Comparison of ENCODE assay signal across 17 mouse cellular contexts in the genomic region with DNA sequence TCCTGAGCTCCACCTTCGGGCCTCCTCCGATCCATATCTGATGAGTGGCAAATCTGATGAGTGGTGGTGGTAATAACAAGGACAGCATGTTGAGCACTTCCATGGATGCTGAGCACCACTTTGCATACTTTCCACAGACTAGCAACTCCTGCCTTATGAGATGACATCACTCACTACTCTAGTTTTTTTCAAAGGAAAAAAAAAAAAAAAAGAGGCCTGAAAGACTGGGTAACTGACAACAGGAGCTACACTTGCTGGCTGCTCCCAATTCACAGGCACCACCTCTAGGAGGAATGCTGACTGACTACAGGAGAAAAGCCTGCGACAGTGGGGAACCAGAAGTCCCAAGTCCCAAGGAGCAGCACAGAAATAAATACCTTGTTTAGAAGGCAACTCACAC. TPM values are rescaled to one million over a fixed set of nuclear protein-coding genes. Genes with fewer than 3 reads are reported as not detected.
DNase-seq lines count a peak whose midpoint lies in the region; ATAC-seq lines count a peak whose summit lies in the region.
"Had no signal": no experiment of that assay in that cellular context is flagged by ENCODE, and none has a peak within 500 bp of the region (broad histone marks: within the 10 kb centered on the region; RNA-seq: fewer than 3 reads in every experiment).

No protein-coding gene starts in this region.

- ATAC-seq in limb, embryonic 15.5 days (ENCODE audit: insufficient number of reproducible peaks, low FRiP score, low TSS enrichment, low read depth), result no peak
- ATAC-seq in lung, embryonic 16.5 days (ENCODE audit: low read depth), result peak; percentile 52
- no peak for ATAC-seq in erythroid progenitor cell, adult 5-6 weeks (replicated peaks; ENCODE audit: low FRiP score, poor library complexity, severe bottlenecking)

- H3K4me3 ChIP-seq in limb, embryonic 15.5 days, result no peak overlapping the region
- H3K4me3 ChIP-seq in limb, embryonic 10.5 days, result no peak overlapping the region
- H3K4me3 ChIP-seq in lung, embryonic 16.5 days (ENCODE audit: low read length), result no peak overlapping the region
- H3K4me3 ChIP-seq: embryonic facial prominence, embryonic 15.5 days; hindbrain, embryonic 13.5 days; left cerebral cortex, adult 2 months had no signal

- H3K9ac ChIP-seq in limb, embryonic 15.5 days, result no peak overlapping the region
- no peak overlapping the region for H3K9ac ChIP-seq in lung, embryonic 16.5 days (ENCODE audit: low read length)
- H3K9ac ChIP-seq: embryonic facial prominence, embryonic 15.5 days; hindbrain, embryonic 13.5 days had no signal

- H3K4me2 ChIP-seq in limb, embryonic 15.5 days, result no peak overlapping the region
- H3K4me2 ChIP-seq in lung, embryonic 16.5 days (ENCODE audit: low read depth, low read length), result no peak overlapping the region
- H3K4me2 ChIP-seq: embryonic facial prominence, embryonic 15.5 days; hindbrain, embryonic 13.5 days had no signal

- 0 out of 2 replicates have a peak overlapping the region, but pooled peaks have one; percentile 22 for H3K27ac ChIP-seq in limb, embryonic 15.5 days
- no peak overlapping the region for H3K27ac ChIP-seq in limb, embryonic 10.5 days
- peak overlapping the region; percentile 14; the same call in 1 of the 2 replicates for H3K27ac ChIP-seq in lung, embryonic 16.5 days (ENCODE audit: low read length)
- H3K27ac ChIP-seq: hindbrain, embryonic 13.5 days; left cerebral cortex, adult 2 months had no signal

- no peaks in the 10 kb centered on the region for H3K9me3 ChIP-seq in limb, embryonic 15.5 days
- H3K9me3 ChIP-seq in limb, embryonic 10.5 days (replicated peaks), result no peaks in the 10 kb centered on the region
- H3K9me3 ChIP-seq in lung, embryonic 16.5 days (ENCODE audit: control insufficient read depth, low read length), result no peaks in the 10 kb centered on the region
- H3K9me3 ChIP-seq: embryonic facial prominence, embryonic 15.5 days; hindbrain, embryonic 13.5 days had no signal

- 42% methylated on average over 3 of the region's 3 CpGs for WGBS in limb, embryonic 15.5 days
- 64% methylated on average over 3 of the region's 3 CpGs for WGBS in limb, embryonic 10.5 days
- 17% methylated on average over 3 of the region's 3 CpGs for WGBS in lung, embryonic 16.5 days

- peaks cover 12% of the 10 kb centered on the region for H3K4me1 ChIP-seq in limb, embryonic 15.5 days
- H3K4me1 ChIP-seq in limb, embryonic 10.5 days, result peaks cover 35% of the 10 kb centered on the region
- peaks cover 24% of the 10 kb centered on the region for H3K4me1 ChIP-seq in lung, embryonic 16.5 days (replicated peaks; ENCODE audit: control insufficient read depth, insufficient read depth, low read length)

- H3K36me3 ChIP-seq in limb, embryonic 15.5 days, result no peaks in the 10 kb centered on the region
- H3K36me3 ChIP-seq in limb, embryonic 10.5 days, result no peaks in the 10 kb centered on the region
- H3K36me3 ChIP-seq in lung, embryonic 16.5 days (ENCODE audit: control insufficient read depth, insufficient read depth, low read length), result no peaks in the 10 kb centered on the region
- H3K36me3 ChIP-seq: embryonic facial prominence, embryonic 15.5 days; hindbrain, embryonic 13.5 days had no signal

- H3K27me3 ChIP-seq in limb, embryonic 15.5 days, result no peaks in the 10 kb centered on the region
- H3K27me3 ChIP-seq in limb, embryonic 10.5 days (ENCODE audit: low read depth, poor library complexity, severe bottlenecking), result no peaks in the 10 kb centered on the region
- H3K27me3 ChIP-seq in lung, embryonic 16.5 days (ENCODE audit: control insufficient read depth, insufficient read depth, low read depth, low read length), result no peaks in the 10 kb centered on the region
- H3K27me3 ChIP-seq: embryonic facial prominence, embryonic 15.5 days; hindbrain, embryonic 13.5 days had no signal

- DNase-seq in heart, adult 11 months, result peak; percentile 66
- no peak for DNase-seq in heart, adult 8-10 months (ENCODE audit: low spot score)
- no peak for DNase-seq in limb, embryonic 10.5 days (ENCODE audit: low spot score)
- DNase-seq in ZHBTc4 (ENCODE audit: low read depth, low spot score), result peak; percentile 27
- no peak for DNase-seq in B cell, adult 2 months
- DNase-seq: adrenal gland, postnatal 36 days; cerebellum, postnatal 36 days; gastrocnemius, postnatal 25 days; right cerebral cortex, postnatal 14 days; thymus, adult 2 months had no signal

RNA-seq across cellular contexts. Expression of a gene that starts 52.8 kb away (rescaled TPM):
- total RNA-seq in heart, adult 8-10 months (2022), result 10 to 100 TPM; 11.3 to 16.5 (median 15.2) TPM
- 7.1 and 8.3 TPM in 2 replicates for polyA plus RNA-seq in limb, embryonic 15.5 days (2015; fragmentation: Nextera tagmentation; extraction: Ambion mirVana)
- 10.4 and 16.7 TPM in 2 replicates for polyA plus RNA-seq in limb, embryonic 10.5 days (2016; fragmentation: Nextera tagmentation; extraction: Ambion mirVana)
- 8.9 and 9.4 TPM in 2 replicates for polyA plus RNA-seq in lung, embryonic 16.5 days (2015; fragmentation: Nextera tagmentation; extraction: Ambion mirVana)
- total RNA-seq in erythroid progenitor cell, adult 5-6 weeks (2015; ENCODE audit: low replicate concordance), result not detected in 2 replicates
- total RNA-seq in erythroid progenitor cell, adult 5-6 weeks (2017; ENCODE audit: low replicate concordance), result not detected in 2 replicates
- total RNA-seq: neutrophil, adult 5-6 weeks had no signal

Comparison
In these comparisons a context has a peak if more than half of its experiments do, and no peak if none do; other contexts are left out.
1. DNase-seq: peak in heart, adult 11 months (single experiment) and ZHBTc4 (single experiment); none in heart, adult 8-10 months (single experiment), limb, embryonic 10.5 days (single experiment) and B cell, adult 2 months (0 of 2).